Mouse (Mus musculus) cerebellum, postnatal 25 days (tissue): ENCODE results near the gene Ms4a5.
"Not testable (repeated sequence)": the region's sequence is repeated elsewhere in the genome, so short reads cannot be mapped to it uniquely, and the experiment has no call there.

Experiments used
- DNase-seq, 2 experiments: peaks; one replicate each; pipeline ENCODE4 v3.0.0; 2021; ENCODE audit warnings: mixed read lengths in 2 of 2

Ms4a5 gene

GRCm38 (mm10) chr19:11283773-11284172 is at the start of gene Ms4a5:
Ms4a5 (minus strand) TSS chr19:11283873.
- no peak for DNase-seq

GRCm38 (mm10) chr19:11321123-11321522 is 37.5 kb upstream of the Ms4a5 start:
- DNase-seq = no peak

- no peak for DNase-seq
Observed at GRCm38 (mm10) chr19:11316786-11317185, 33.1 kb upstream of the Ms4a5 start.

- no peak for DNase-seq
Observed at GRCm38 (mm10) chr19:11314354-11314753, 30.7 kb upstream of the Ms4a5 start, which contains the start of gene Ms4a14. Ms4a14 (minus strand) TSS chr19:11314454.

- DNase-seq = no peak
Observed at GRCm38 (mm10) chr19:11308888-11309287, 25.2 kb upstream of the Ms4a5 start.

GRCm38 (mm10) chr19:11299529-11299928 is 15.9 kb upstream of the Ms4a5 start:
- not testable (repeated sequence) for DNase-seq

- no peak for DNase-seq
Observed at GRCm38 (mm10) chr19:11298939-11299338, 15.3 kb upstream of the Ms4a5 start.

- not testable (repeated sequence) for DNase-seq
Observed at GRCm38 (mm10) chr19:11293616-11294015, 9.9 kb upstream of the Ms4a5 start.

GRCm38 (mm10) chr19:11292990-11293389 is 9.3 kb upstream of the Ms4a5 start:
- DNase-seq = no peak

- DNase-seq = no peak
Observed at GRCm38 (mm10) chr19:11280223-11280622, 3.5 kb downstream of the Ms4a5 start.

- no peak for DNase-seq
Observed at GRCm38 (mm10) chr19:11276431-11276830, 7.2 kb downstream of the Ms4a5 start.

GRCm38 (mm10) chr19:11266956-11267355 is 16.7 kb downstream of the Ms4a5 start:
- no peak for DNase-seq

GRCm38 (mm10) chr19:11266052-11266845 is 17.4 kb downstream of the Ms4a5 start, which contains the start of gene Ms4a1:
Ms4a1 (minus strand) TSS chr19:11266241.
- no peak for DNase-seq

- no peak for DNase-seq
Observed at GRCm38 (mm10) chr19:11264602-11265185, 19.0 kb downstream of the Ms4a5 start.

GRCm38 (mm10) chr19:11263549-11263948 is 20.1 kb downstream of the Ms4a5 start:
- no peak for DNase-seq

- DNase-seq = not testable (repeated sequence)
Observed at GRCm38 (mm10) chr19:11262932-11263331, 20.7 kb downstream of the Ms4a5 start.

GRCm38 (mm10) chr19:11261522-11261921 is 22.2 kb downstream of the Ms4a5 start:
- DNase-seq = no peak

GRCm38 (mm10) chr19:11244230-11244629 is 39.4 kb downstream of the Ms4a5 start:
- no peak for DNase-seq

GRCm38 (mm10) chr19:11242560-11242959 is 41.1 kb downstream of the Ms4a5 start:
- no peak for DNase-seq

- DNase-seq = no peak
Observed at GRCm38 (mm10) chr19:11235820-11236219, 47.9 kb downstream of the Ms4a5 start.

GRCm38 (mm10) chr19:11234921-11235735 is 48.5 kb downstream of the Ms4a5 start:
- DNase-seq = no peak

GRCm38 (mm10) chr19:11234244-11234643 is 49.4 kb downstream of the Ms4a5 start:
- no peak for DNase-seq

- DNase-seq = no peak
Observed at GRCm38 (mm10) chr19:11232348-11232747, 51.3 kb downstream of the Ms4a5 start, which contains the start of gene Ms4a12. Ms4a12 (minus strand) TSS chr19:11232448.
